Mouse (Mus musculus): ENCODE measurements around the gene Doc2b. TPM values are rescaled to one million over a fixed set of nuclear protein-coding genes. Genes with fewer than 3 reads are reported as not detected.
A peak's percentile ranks its signal among the peaks of the same experiment; 100 is the strongest.
"Not testable (repeated sequence)": the region's sequence is repeated elsewhere in the genome, so short reads cannot be mapped to it uniquely, and the experiment has no call there.

The Doc2b gene
- polyA plus RNA-seq, 1 experiment from 2014 or later, result 2.1 TPM

DNA sequence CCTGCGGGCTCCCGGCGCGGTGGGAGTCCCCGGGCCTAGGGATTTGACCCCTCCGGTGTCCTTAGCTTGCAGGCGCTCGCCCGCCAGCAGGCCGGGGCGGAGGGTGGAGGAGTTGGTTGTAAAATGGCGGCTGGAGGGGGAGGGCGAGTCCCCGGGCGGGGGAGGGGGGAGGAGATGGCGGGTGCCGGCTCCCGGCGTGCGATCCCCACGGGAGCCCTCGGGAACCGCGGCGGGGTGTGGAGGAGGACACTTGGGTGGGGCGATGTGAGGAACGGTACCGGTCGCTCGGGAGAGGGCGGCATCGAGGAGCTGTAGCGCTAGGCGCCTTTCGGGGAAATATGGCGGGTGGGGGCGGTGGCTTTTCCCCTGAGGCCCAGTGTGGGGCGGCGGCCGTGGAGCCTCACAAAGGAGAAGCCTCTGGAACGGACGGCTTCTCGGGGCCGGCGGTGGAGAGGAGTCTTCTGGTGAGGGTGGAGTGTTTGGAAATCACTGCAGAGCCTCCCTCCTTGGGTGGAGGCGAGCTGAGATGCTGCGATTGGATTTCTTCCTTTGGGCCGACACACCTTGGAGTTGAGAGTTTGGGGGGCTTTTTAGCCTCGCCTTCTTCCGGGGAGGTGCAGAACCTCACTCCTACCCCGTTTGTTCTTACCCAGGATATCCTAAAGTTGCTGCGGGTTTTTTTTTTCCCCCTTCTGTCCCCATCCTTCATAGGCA lies 62.5 kb downstream of the Doc2b start:
- peak overlapping the region; percentile 63 for H3K4me2 ChIP-seq (replicated peaks)
- H3K27ac ChIP-seq, result peak overlapping the region; percentile 98
- 1% methylated on average over 48 of the region's 52 CpGs for WGBS
- no peaks in the 10 kb centered on the region for H3K27me3 ChIP-seq
- no peaks in the 10 kb centered on the region for H3K9me3 ChIP-seq
- peaks cover 7% of the 10 kb centered on the region; the same call in 1 of the 2 replicates for H3K36me3 ChIP-seq
- ATAC-seq (ENCODE audit: insufficient number of reproducible peaks, insufficient read depth, low FRiP score, low TSS enrichment), result peak; percentile 61
- peaks cover 27% of the 10 kb centered on the region for H3K4me1 ChIP-seq
- H3K4me3 ChIP-seq, result peak overlapping the region; percentile 93
- peak overlapping the region; percentile 96 for H3K9ac ChIP-seq

DNA sequence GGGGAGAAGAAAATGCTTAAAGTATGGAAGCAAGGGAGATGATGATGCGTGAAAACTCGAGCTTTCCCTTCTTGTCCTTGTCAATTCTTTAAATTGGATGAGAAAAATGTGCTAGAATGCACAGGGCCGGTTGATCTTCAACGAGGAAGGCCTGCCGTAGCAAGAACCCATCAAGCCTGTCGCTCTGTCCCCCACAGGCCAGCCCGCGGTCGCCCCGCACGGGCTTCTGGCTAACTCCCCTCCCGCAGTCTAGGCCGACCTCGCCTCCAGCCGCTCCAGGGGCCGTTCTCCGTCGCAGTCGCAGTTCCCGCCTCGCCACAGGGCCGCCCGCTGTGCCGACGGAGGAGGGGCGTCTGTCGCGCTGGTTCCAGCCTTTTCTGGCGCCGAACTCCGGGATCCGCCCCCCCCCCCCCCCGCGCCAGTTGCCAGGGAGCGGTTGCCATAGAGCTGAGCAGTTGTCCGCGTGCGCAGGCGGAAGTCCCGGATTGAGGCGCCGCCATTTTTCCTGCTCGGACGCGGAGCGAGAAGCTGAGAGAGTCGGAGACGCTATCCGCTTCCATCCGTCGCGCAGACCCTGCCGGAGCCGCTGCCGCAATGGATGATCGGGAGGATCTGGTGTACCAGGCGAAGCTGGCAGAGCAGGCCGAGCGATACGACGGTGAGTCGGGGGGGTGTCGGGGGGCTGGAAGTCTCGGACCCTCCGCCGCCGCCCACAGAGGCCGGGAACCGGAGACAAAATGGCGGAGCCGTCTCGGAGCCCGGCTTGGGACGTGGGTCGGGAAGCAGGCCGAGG lies 63.2 kb downstream of the Doc2b start, which contains the start of gene Ywhae:
Ywhae (plus strand) TSS at position 436 of the 793 bp plus-strand sequence.
- peaks cover 21% of the 10 kb centered on the region for H3K4me1 ChIP-seq
- H3K9me3 ChIP-seq, result no peaks in the 10 kb centered on the region
- no peaks in the 10 kb centered on the region for H3K36me3 ChIP-seq
- peak; percentile 92 for ATAC-seq (ENCODE audit: insufficient number of reproducible peaks, insufficient read depth, low FRiP score, low TSS enrichment)
- H3K9ac ChIP-seq, result peak within 1 kb of the TSS; percentile 96
- peak within 1 kb of the TSS; percentile 93 for H3K4me3 ChIP-seq
- H3K27me3 ChIP-seq, result no peaks in the 10 kb centered on the region
- under 1% methylated on average over 75 of the region's 76 CpGs for WGBS
- H3K27ac ChIP-seq, result peak within 1 kb of the TSS; percentile 98
- peak within 1 kb of the TSS; percentile 63 for H3K4me2 ChIP-seq (replicated peaks)

DNA sequence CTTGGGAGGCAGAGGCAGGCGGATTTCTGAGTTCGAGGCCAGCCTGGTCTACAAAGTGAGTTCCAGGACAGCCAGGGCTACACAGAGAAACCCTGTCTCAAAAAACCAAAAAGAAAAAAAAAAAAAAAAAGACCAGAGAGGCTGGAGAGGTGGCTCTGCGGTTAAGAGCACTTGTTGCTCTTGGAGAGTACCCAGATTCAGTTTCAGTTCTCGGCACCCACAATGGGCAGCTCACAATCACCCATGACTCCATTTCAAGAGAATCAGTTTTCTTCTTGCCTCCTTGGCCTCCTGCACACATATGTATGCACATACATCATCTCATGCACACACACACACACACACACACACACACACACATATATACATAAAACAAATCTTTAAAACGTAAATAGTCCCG lies 68.2 kb downstream of the Doc2b start:
- not testable (repeated sequence) for H3K4me2 ChIP-seq (replicated peaks); H3K9ac ChIP-seq; H3K9me3 ChIP-seq; H3K27ac ChIP-seq; H3K4me1 ChIP-seq; H3K36me3 ChIP-seq; ATAC-seq (ENCODE audit: insufficient number of reproducible peaks, insufficient read depth, low FRiP score, low TSS enrichment); H3K4me3 ChIP-seq; H3K27me3 ChIP-seq
- WGBS, result 92% methylated on average over 6 of the region's 6 CpGs

DNA sequence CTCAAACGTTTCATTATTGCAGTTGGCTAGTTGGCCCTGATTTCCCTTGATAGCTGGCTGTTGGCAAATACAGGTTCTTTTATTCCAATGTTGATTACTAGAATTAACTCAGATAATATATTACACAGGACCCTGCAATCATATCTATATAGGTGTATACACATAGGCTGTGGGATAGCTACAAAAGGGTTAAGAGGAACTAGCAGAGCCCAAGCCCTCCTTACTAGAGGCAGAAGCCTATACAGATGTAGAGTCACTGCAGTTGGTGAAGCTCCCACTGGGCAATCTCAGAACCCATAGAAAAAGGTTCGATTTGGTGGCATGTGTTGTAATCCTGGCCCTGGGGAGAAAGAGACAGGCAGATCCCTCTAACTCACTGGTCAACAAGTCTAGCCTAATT lies 68.7 kb downstream of the Doc2b start:
- Histone ChIP-seq H3K27ac (no peak overlapping the region), H3K36me3 (no peaks in the 10 kb centered on the region), H3K27me3 (no peaks in the 10 kb centered on the region), H3K4me3 (no peak overlapping the region), H3K9me3 (no peaks in the 10 kb centered on the region), H3K4me1 (no peaks in the 10 kb centered on the region; the same call in 1 of the 2 replicates), H3K9ac (no peak overlapping the region), H3K4me2 (replicated peaks) (no peak overlapping the region)
- 67% methylated on average over 2 of the region's 2 CpGs for WGBS
- no peak for ATAC-seq (ENCODE audit: insufficient number of reproducible peaks, insufficient read depth, low FRiP score, low TSS enrichment)

DNA sequence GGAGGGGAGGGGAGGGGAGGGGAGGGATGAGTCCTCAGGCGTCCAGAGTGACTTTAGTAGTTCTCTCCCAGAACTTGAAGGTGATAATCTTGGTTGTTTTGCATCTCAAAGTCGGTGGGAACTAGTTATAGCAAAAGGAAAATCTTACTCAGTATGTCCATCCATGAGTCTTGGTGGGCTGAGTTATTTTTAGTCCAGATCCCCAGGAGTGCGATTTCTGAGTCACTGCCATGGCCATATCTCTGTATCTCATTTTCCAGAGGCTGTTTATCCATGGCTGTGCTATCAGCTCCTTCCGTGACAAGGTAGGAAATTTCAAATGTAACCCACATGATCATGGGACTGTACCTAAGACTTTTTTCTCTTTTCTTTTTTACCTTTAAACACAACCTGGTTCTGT lies 73.5 kb downstream of the Doc2b start:
- Histone ChIP-seq H3K27ac (no peak overlapping the region), H3K9me3 (0 out of 2 replicates have a peak, but pooled peaks cover 4% of the 10 kb centered on the region), H3K9ac (no peak overlapping the region), H3K4me2 (replicated peaks) (no peak overlapping the region), H3K36me3 (no peaks in the 10 kb centered on the region), H3K27me3 (no peaks in the 10 kb centered on the region), H3K4me1 (no peaks in the 10 kb centered on the region), H3K4me3 (no peak overlapping the region)
- ATAC-seq (ENCODE audit: insufficient number of reproducible peaks, insufficient read depth, low FRiP score, low TSS enrichment), result no peak
- WGBS, result 52% methylated on average over 4 of the region's 4 CpGs

Other genes starting within 250 kb of the Doc2b start
- gene Pitpna, start 208.0 kb downstream of the Doc2b start, polyA plus RNA-seq (2016; fragmentation: Nextera tagmentation; extraction: Ambion mirVana), result 96.0 TPM in 2 replicates
- gene Inpp5k, start 165.1 kb downstream of the Doc2b start, polyA plus RNA-seq (2016; fragmentation: Nextera tagmentation; extraction: Ambion mirVana), result 19.8 and 20.8 TPM in 2 replicates
- gene Myo1c, start 145.5 kb downstream of the Doc2b start, polyA plus RNA-seq (2016; fragmentation: Nextera tagmentation; extraction: Ambion mirVana), result 28.0 and 31.0 TPM in 2 replicates
- gene Crk, start 116.8 kb downstream of the Doc2b start, polyA plus RNA-seq (2016; fragmentation: Nextera tagmentation; extraction: Ambion mirVana), result 135 and 142 TPM in 2 replicates
- 1,049 and 1,107 TPM in 2 replicates for gene Ywhae, start 63.2 kb downstream of the Doc2b start, polyA plus RNA-seq (2016; fragmentation: Nextera tagmentation; extraction: Ambion mirVana)
- gene Rph3al, start 142.4 kb upstream of the Doc2b start, polyA plus RNA-seq (2016; fragmentation: Nextera tagmentation; extraction: Ambion mirVana), result 3.7 TPM in 2 replicates
- 0.29 and 1.0 TPM in 2 replicates for gene 1700016K19Rik, start 203.9 kb upstream of the Doc2b start, polyA plus RNA-seq (2016; fragmentation: Nextera tagmentation; extraction: Ambion mirVana)
- gene Rflnb, start 231.7 kb upstream of the Doc2b start, polyA plus RNA-seq (2016; fragmentation: Nextera tagmentation; extraction: Ambion mirVana), result 63.2 and 64.5 TPM in 2 replicates